Mouse (Mus musculus): ENCODE results near the gene Gata1.
"Not testable (repeated sequence)": the region's sequence is repeated elsewhere in the genome, so short reads cannot be mapped to it uniquely, and the experiment has no call there.

The Gata1 gene

DNA sequence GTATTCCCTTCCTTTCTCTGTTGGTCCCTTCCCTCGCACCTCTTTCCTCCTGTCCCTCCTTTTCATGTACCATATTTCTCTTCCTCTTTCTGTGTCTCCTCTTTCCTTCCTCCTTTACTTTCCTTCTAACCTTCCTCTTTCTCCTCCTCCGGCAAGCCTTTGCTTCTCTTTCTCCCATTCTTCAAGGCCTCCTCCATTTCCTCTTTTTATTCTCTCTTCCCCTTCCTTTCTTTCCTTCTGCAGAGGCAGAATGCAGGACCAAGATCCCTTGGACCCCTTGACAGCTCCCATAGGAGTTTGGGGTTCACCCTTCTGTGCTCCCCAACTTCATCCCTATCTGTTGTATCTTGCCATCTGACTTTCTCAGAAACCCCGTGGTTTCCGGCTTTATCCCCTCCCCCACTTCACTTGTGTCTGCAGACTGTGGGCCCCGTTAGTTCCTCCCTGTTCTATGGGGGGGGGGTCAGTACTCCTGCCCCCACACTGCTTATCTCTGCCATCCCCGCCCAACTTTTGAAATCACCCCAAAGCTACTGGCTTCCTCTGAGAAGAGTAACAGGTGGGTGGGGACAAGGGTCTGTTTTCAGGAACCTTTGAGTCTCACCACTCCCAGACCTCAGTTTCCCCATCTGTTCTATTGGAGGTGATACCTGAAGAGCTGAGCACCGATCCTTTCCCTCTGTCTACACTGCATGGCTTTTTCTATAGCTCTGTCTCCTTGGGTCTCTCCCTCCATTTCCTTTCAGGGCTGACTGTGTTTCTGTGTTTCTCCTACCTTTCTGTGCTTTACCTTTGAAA, 13.8 kb downstream of the Gata1 start:
- no peak for DNase-seq

DNA sequence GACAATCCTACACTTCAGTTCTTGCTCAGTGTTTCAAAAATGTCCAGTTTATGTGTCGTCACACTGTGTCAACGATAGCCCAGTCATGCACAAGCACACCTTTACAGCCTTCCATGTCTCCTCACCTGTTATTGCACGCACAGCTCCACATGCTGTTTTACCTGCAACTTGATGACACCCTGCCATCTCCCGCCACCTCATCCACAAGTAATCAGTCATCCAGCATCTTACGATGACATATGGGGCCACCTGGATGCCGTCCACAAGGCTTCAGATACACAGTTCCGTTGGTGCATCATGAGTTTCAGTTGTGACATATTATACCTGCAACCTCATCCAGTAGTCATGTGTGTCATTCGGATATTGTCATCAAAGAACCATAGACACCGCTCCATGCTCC, 19.0 kb downstream of the Gata1 start:
- no peak for DNase-seq

DNA sequence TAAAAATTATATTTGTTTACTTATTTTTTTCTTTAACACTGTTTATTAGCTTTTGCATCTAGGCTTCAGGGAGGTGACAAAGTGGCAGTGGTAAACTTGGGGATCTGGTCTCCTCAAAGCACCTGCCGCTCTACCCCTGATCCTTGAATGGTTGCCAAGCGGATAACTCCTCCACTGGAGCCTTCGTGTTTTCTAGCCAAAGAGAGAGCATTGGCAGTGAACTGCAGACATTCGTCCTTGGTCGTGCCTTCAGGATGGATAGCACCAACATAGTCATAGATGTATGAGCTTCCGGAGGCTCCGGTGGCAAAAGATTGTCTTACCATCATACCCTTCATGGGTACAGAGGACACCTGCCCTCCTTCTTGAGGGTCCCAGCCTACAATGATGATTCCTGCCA, 27.8 kb downstream of the Gata1 start:
- no peak for DNase-seq

DNA sequence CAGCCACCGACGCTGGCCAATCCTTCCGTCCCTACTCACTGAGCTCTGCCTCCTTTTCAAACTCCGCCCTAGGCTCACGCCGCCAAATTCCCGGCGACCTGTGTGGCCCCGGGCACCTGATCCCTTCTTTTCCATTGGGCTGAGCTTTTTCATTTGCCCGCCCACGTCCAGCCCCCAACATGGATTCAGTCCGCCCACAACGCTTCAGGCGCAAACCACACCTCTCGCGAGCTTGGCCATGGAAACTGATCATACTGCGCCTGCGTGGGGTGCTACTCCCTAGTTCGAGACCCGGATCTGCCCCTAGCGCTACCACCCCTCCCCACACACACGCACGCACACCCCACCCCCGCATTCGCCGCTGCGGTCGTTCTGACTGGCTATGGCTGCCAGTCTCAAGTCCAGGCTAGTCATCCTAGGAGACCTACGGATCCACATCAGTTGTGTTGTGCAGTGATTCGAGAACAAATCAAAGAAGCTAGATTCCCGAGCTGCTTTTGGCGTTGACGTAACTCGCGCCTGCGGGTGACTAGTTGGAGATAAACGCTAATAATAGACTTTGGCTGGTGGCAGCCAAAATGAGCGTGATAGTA, 29.9 kb downstream of the Gata1 start:
- DNase-seq, result peak; percentile 87

DNA sequence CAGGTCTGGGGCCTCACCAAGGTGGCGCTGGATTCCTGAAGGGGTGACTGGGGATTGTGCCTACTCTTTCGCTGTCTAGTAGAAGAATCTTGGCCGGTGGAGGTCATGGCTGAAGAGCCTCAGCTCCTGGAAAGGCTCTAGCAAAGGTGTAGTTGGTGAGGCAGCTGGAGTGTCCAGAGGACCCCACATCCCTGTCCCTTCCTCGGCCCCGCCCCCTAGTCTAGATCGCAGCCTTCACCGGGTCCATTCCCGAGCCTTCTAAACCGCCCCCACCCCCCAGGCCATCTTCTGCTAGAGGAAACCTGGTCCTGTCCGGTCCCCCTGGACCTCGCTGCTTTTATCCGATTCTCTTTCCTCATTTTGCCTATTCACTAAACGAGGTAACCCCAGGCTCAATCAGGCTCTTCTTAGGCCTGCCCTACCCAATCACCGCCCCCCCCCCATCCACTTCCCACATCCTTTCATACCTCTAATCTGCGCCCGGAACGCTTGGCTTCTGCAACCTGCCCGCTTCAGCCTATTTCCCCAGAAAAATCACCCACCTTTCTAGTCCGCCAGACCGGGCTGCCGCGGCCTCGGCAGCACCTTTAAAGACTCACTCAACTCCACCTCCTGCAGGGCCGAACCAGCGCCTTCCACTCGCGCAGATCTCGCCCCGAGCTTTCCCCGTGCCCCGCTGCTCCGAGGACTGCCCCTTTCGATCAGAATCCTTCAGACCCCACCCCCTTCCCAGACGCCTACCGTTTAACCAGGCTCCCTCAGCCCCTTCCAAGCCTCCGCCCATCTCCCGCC, 30.6 kb downstream of the Gata1 start, which contains the start of gene Hdac6:
Gene Hdac6 (minus strand): TSS at position 782 of the 792 bp plus-strand sequence.
- no peak for DNase-seq

DNA sequence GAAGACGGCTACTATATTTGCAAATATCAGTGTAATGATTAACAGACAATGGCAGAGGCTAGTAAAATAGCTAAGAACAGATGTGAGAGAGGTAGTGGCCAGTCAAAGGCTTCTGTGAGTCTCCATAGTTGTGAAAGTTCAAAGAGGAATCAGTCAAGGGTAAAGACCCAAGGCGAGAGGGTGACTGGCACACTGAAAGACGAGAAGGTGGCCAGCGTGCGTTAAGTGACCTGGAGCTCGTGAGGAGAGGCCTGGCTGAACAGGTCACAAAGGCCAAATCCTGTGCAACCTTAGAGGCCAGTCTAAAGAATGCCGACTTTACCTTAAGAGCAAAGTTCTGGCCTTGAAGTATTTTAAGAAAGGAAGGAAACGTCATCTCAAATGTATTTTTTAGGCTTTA, 32.3 kb downstream of the Gata1 start:
- no peak for DNase-seq

DNA sequence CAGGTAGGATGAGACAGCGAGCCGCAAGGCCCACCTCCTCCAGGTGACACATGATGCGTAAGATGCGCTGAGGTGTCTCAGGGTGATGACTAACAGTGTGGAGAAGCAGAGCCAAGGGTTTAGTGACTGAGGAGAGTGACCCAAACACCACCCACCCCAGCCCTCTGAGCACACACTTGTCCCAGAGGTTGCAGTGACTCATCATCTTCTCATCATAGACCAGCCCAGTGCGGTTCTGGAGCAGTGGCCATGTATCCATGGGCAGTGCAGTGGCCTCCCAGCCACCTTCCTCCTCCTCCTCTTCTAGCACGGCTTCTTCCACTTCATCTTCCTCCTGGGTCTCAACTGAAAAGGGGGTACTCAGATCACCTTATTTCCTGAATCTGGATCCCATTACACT, 40.2 kb downstream of the Gata1 start:
- DNase-seq, result no peak

DNA sequence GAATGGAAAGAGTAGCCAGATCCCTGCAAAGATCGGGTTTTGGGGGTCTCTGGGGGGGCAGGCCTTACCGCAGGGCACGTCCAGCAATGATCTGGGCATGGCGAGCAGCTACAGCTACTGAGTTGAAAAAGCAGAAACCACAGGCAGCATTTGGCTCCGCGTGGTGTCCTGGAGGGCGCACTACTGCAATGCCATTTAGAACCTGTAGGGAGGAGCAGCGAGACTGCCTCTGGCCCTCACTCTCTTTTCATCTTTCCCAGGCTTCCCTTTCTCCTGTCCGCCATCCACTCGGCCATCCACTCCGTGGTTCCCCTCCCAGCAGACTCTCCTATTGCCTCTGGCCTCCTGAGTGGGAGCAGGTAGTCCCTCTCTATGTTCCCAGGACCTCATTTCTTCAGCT, 41.0 kb downstream of the Gata1 start:
- no peak for DNase-seq

DNA sequence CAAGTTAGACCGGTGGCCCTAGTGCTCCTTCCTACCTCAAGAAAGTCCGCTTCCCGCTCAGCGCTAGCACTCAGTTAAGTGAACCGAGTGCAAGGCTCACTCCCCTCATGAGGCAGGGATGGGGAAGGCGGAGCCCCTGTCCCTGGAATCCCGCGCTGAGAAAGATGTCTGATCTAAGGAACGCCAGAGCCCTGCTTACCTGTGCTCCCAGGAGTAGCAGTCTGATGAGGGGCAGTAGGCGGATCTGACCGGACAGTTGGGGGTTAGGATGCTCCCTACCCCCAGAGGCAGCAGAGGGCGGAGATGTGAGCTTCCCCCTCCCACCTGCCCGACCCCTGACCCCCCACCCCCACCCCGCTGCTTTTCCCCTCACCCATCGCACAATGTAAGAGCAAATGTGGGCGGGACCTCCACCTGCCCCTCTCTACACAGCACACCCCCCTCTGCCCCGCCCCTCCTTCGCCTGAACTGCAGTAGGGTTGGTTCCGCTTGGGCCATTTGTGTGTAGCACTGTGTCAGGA, 49.5 kb downstream of the Gata1 start, which contains the start of gene Eras:
Gene Eras (minus strand): TSS at position 338 of the 521 bp plus-strand sequence.
- no peak for DNase-seq

DNA sequence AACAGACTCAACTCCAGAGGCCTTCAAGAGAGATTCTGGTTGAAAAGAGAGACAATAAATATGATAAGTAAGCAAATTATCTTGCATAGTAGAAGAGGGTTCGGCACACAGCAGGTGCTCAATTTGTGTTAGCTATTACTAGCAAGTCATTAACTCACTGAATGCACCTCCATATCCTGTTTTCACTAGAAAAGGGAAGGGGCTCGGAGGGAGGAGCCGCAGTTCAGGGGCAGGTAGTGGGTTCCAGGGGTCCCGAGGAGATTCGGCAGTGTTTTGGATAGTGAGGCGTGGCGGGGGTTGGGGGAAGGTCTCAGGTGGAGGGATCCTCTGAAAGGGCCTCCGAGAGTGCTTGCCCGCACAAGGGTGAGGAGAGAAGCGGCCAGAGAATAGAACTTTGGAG, 50.8 kb downstream of the Gata1 start:
- DNase-seq, result no peak

DNA sequence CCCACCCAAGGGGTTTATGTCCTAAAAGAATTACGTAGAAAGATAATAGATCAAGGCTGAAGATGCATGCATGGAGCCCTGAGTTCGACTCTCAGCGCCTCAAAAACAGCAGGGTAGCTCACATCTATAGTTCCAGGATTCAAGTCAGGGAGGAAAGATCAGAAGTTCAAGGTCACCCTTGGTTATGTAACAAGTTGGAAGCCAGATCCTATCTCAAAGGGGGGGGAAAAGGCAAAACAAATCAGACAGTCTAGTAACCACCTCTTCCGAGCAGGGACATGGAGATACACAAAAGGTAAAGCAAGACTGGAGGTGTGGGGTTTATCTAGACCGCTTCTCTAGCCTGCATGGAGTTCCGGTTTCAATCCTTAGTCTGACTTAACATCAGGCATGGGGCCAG, 51.6 kb downstream of the Gata1 start:
- DNase-seq, result no peak

DNA sequence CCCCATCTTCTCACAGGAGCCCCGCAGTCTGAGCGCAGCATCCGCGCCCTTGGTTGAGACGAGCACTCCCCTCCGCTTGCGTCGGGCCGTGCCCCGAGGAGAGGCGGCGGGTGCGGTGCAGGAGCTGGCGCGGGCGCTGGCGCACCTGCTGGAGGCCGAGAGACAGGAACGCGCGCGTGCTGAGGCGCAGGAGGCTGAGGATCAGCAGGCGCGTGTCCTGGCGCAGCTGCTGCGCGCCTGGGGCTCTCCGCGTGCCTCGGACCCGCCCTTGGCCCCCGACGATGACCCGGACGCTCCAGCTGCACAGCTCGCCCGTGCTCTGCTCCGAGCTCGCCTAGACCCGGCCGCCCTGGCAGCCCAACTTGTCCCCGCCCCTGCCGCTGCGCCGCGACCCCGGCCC, 55.8 kb downstream of the Gata1 start:
- no peak for DNase-seq

DNA sequence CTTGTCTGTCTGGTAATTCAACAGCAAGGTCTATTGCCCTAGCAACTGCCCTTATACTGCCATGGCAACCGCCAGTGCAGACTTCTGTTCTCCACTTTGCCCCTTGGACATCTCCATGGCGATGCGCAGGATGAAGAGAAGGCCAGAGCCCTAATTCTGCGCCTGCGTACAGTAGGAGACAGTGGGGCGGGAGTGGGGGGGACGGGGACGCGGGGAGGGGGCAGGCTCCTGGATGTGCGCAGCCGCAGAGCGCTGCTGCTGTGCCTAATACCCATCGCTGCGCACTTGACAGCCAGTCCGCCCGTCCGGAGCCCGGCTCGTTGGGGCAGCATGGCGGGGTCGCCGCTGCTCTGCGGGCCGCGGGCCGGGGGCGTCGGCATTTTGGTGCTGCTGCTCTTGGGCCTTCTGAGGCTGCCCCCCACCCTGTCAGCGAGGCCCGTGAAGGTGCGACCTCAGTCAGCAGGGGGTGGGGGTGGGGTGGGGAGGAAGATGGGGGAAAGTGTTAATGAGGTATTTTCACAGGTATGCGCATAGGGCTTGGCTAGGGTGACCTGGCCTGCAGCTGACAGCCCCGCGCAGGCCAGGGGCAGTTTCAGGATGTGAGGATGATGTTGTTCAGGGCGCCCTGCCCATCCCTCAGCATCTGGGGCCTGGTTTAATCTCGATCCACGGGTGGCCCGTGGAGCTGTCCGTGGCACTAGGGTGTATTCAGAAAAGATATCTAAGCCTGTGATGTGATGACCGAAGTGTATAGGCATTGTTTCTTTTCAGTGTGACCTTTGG, 58.1 kb downstream of the Gata1 start, which contains the start of gene Pcsk1n:
Gene Pcsk1n (plus strand): TSS at position 222 of the 783 bp plus-strand sequence.
- peak; percentile 56 for DNase-seq

DNA sequence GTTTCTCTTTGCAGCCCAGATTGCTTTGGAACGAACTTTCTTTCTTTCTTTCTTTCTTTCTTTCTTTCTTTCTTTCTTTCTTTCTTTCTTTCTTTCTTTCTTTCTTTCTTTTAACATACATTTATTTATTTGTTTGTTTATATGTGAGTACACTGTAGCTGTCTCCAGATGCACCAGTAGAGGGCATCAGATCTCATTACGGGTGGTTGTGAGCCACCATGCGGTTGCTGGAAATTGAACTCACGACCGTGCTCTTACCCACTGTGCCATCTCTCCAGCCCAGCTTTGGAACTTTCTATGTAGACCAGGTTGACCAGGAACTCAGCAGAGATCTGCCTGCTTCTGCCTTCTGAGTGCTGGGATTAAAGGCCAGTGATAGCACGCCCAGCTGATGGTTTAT, 59.9 kb downstream of the Gata1 start:
- not testable (repeated sequence) for DNase-seq

DNA sequence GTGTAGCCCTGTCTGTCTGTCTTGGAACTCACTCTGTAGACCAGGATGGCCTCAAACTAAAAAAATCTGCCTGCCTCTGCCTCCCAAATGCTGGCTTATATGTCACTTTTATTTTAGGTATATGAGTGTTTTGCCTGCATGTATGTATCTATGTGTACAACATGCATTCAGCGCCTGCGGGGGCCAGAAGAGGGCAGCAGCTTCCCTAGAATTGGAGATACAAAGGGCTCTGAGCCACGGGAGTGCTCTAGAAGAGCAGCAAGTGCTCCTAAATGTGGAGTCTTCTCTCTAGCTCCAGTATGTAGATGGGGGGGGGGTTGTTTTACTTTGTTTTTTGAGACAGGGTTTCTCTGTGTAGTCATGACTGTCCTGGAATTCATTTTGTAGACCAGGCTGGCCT, 62.2 kb downstream of the Gata1 start:
- DNase-seq, result not testable (repeated sequence)

DNA sequence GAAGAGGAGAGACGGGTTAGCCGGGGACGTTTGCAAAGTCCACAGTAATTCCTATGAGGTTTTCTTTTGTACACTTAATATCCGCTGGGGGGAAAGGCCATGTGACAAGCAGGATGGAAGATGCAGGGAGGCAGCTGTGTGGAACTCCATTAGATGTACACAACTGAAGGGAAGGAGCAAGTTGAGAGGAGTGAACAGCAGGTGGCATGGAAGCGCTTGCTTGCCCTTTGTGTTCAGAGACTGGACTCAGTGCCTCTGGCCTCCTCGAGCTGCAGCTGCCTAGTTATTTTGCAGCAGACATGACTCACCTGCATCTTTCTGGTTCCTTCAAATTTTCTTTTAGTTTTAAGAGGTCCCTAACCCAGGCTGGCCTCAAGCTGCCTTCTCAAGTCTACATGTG, 67.4 kb downstream of the Gata1 start:
- DNase-seq, result no peak

Data from cerebellum, adult 8-10 months (tissue).